Mouse (Mus musculus) hindbrain, embryonic 14.5 days (tissue): ENCODE measurements at regions not wholly inside any gene's neighbourhood (a gene's known extent, or its start where the extent isn't known, plus 50 kb on each side); places are given as distances from the start of the nearest gene placed in this dataset.
A peak's percentile ranks its signal among the peaks of the same experiment; 100 is the strongest.

Source experiments
- ATAC-seq: fragments of 200-750 bp; cut with Nextera tagmentation; 2 replicates; pipeline ENCODE4 v1.8.0; 2017; ENCODE audit warnings: moderate number of reproducible peaks, mild to moderate bottlenecking, moderate TSS enrichment, moderate library complexity; ENCODE audit not compliant: low FRiP score
- DNase-seq: peaks from one replicate; pipeline ENCODE4 v3.0.0-alpha.2; 2015; ENCODE audit warnings: low spot score
- H3K27ac ChIP-seq: fragments of 300-500 bp; sonication (generic); 2 replicates; pipeline ENCODE4 v1.5.1; 2014; ENCODE audit warnings: mild to moderate bottlenecking, moderate library complexity
- H3K27me3 ChIP-seq: fragments of 300-500 bp; sonication (generic); 2 replicates; pipeline ENCODE4 v1.6.1; 2014; ENCODE audit warnings: mild to moderate bottlenecking, low read length, mixed read lengths; ENCODE audit not compliant: control insufficient read depth, insufficient read depth
- H3K36me3 ChIP-seq: fragments of 300-500 bp; sonication (generic); replicated peaks from 2 replicates; pipeline ENCODE4 v1.6.1; 2014; ENCODE audit not compliant: control insufficient read depth, insufficient read depth
- H3K4me1 ChIP-seq: fragments of 300-500 bp; sonication (generic); replicated peaks from 2 replicates; pipeline ENCODE4 v1.6.1; 2014; ENCODE audit warnings: antibody characterized with exemption, low read length, mixed read lengths; ENCODE audit not compliant: control insufficient read depth, insufficient read depth
- H3K4me2 ChIP-seq: fragments of 300-500 bp; sonication (generic); replicated peaks from 2 replicates; pipeline ENCODE4 v1.6.1; 2014; ENCODE audit warnings: mild to moderate bottlenecking, moderate library complexity
- H3K4me3 ChIP-seq: fragments of 300-500 bp; sonication (generic); replicated peaks from 2 replicates; pipeline ENCODE4 v1.5.1; 2014; ENCODE audit warnings: mild to moderate bottlenecking, low read length
- H3K9ac ChIP-seq: fragments of 300-500 bp; sonication (generic); 2 replicates; pipeline ENCODE4 v1.6.1; 2014
- H3K9me3 ChIP-seq: fragments of 300-500 bp; sonication (generic); 2 replicates; pipeline ENCODE4 v1.6.1; 2016; ENCODE audit warnings: low read length; ENCODE audit not compliant: control insufficient read depth
- WGBS: fragments of 180-500 bp; shearing (Covaris S2); extraction: QIAGEN DNeasy Blood & Tissue Kit; methylation state at CpG from one replicate; pipeline ENCODE4 v1.1.7; 2014; 5-methylcytosine and 5-hydroxymethylcytosine counted together

DNA sequence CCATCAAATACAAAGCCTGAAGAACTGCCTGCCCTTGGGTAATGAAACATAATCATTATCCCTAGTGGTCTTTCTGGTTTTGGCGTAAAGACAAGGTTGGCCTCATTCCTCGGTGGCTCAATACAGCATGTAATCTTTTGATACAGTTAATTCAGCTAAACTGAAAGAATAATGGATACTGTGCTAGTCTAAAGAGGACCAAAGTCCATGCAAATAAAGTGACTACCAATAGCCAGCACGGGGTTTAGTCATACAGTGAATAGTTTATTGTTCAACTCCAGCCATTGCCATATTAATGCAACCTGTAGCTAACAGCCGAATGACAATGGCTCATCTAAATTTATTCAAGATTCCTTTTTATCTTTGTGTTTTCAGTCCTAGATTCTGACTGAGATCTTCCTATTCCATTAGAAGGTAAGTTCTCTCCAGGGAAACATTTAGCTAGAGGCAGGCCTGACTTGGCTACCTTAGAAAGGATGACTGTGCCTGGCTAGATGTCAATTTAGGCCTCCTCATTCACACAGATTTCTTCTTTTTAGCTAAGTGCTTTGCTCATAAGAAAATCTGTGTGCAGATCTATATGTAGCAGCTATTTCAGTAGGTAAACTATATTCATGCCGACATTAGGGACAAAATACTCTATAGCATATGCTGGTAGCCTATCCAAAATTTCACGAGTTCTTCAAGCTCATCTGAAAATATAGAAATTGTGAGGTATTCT, 74.4 kb downstream of the Arrdc3 start:
- no peak overlapping the region for H3K9ac ChIP-seq
- H3K36me3 ChIP-seq = no peaks in the 10 kb centered on the region
- no peak overlapping the region for H3K4me2 ChIP-seq
- no peaks in the 10 kb centered on the region for H3K9me3 ChIP-seq
- H3K4me3 ChIP-seq = no peak overlapping the region
- H3K27me3 ChIP-seq = no peaks in the 10 kb centered on the region
- DNase-seq (no peak), ATAC-seq (no peak)
- no peak overlapping the region for H3K27ac ChIP-seq
- H3K4me1 ChIP-seq = no peaks in the 10 kb centered on the region
- whole genome bisulfite sequencing = 58% methylated on average over 6 of the region's 6 CpGs

DNA sequence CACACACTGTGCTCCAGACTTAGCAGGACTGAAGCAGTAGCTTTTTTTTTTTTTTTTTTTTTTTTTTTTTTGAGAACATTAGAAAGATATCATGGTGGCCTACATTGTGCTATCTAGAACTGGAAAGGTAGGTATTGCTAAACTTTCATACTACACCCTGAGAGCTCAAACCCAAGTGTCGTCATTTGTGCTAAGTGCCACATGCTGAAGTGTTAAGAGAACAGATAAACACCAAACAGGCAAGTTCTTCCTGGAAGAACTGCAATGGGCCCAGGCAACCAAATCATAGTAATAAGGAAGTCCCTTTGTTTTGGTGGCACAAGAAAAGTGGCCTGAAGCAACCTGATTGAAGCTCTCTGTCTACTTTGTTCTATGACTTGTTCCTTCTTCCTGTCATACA, 76.6 kb downstream of the Arrdc3 start:
- DNase-seq (no peak), ATAC-seq (no peak)
- H3K36me3 ChIP-seq = no peaks in the 10 kb centered on the region
- no peaks in the 10 kb centered on the region for H3K4me1 ChIP-seq
- no peaks in the 10 kb centered on the region for H3K9me3 ChIP-seq
- no peak overlapping the region for H3K4me3 ChIP-seq
- H3K4me2 ChIP-seq = no peak overlapping the region
- H3K27ac ChIP-seq = no peak overlapping the region
- 86% methylated on average over 1 of the region's 1 CpGs for WGBS
- no peaks in the 10 kb centered on the region for H3K27me3 ChIP-seq
- no peak overlapping the region for H3K9ac ChIP-seq

GRCm38 (mm10) chr13:80961985-80962617, 78.9 kb downstream of the Arrdc3 start:
- Histone ChIP-seq H3K4me1 (no peaks in the 10 kb centered on the region), H3K27me3 (no peaks in the 10 kb centered on the region), H3K4me2 (peak overlapping the region; percentile 60), H3K36me3 (no peaks in the 10 kb centered on the region), H3K4me3 (peak overlapping the region; percentile 49), H3K27ac (no peak overlapping the region), H3K9me3 (no peaks in the 10 kb centered on the region), H3K9ac (peak overlapping the region; percentile 69; the same call in 1 of the 2 replicates)
- ATAC-seq (no peak), DNase-seq (no peak)
- 44% methylated on average over 7 of the region's 7 CpGs for WGBS

- H3K27me3 ChIP-seq = no peaks in the 10 kb centered on the region
- peak overlapping the region; percentile 39 for H3K27ac ChIP-seq
- no peaks in the 10 kb centered on the region for H3K9me3 ChIP-seq
- WGBS = 5% methylated on average over 51 of the region's 51 CpGs
- H3K4me1 ChIP-seq = no peaks in the 10 kb centered on the region
- peak overlapping the region; percentile 69 for H3K9ac ChIP-seq
- no peaks in the 10 kb centered on the region for H3K36me3 ChIP-seq
- peak overlapping the region; percentile 49 for H3K4me3 ChIP-seq
- DNase-seq (peak; percentile 81), ATAC-seq (peak; percentile 96)
- H3K4me2 ChIP-seq = peak overlapping the region; percentile 60
These were observed 79.8 kb downstream of the Arrdc3 start for GRCm38 (mm10) chr13:80962789-80963590.

- Histone ChIP-seq H3K9me3 (no peaks in the 10 kb centered on the region), H3K9ac (no peak overlapping the region; the same call in 1 of the 2 replicates), H3K27me3 (no peaks in the 10 kb centered on the region), H3K4me2 (peak overlapping the region; percentile 60), H3K36me3 (no peaks in the 10 kb centered on the region), H3K4me3 (peak overlapping the region; percentile 49; the same call in 1 of the 2 replicates), H3K4me1 (no peaks in the 10 kb centered on the region), H3K27ac (no peak overlapping the region)
- no peak for ATAC-seq
- no peak for DNase-seq
- 77% methylated on average over 11 of the region's 11 CpGs for WGBS
These were observed 80.4 kb downstream of the Arrdc3 start for GRCm38 (mm10) chr13:80963591-80963940.

DNA sequence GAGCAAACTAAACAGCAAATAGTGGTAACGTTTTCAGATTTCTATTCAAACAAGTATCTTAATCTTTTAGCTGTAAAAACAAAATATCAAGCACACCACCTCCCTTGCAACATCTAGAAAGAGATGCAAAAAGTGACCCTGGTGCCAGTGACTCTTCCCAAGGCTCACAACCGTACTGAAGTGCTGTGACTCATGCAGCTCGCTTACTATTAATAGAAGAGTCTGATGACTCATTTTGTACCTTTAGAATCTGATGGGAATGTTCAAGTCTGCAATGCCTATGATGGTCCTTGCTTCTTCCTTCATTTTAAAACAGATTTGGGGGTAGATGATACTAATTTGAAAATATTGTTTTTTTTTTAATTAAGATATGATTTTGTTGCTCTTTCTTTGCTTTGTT, 88.5 kb downstream of the Arrdc3 start:
- Histone ChIP-seq H3K27me3 (no peaks in the 10 kb centered on the region), H3K9ac (no peak overlapping the region), H3K4me3 (no peak overlapping the region), H3K4me2 (no peak overlapping the region), H3K4me1 (no peaks in the 10 kb centered on the region), H3K9me3 (no peaks in the 10 kb centered on the region), H3K36me3 (no peaks in the 10 kb centered on the region), H3K27ac (no peak overlapping the region)
- WGBS = 85% methylated on average over 3 of the region's 3 CpGs
- no peak for ATAC-seq
- no peak for DNase-seq

GRCm38 (mm10) chr13:80974424-80974823, 91.2 kb downstream of the Arrdc3 start:
- Histone ChIP-seq H3K9me3 (no peaks in the 10 kb centered on the region), H3K27ac (no peak overlapping the region), H3K4me3 (no peak overlapping the region), H3K4me2 (no peak overlapping the region), H3K36me3 (no peaks in the 10 kb centered on the region), H3K9ac (no peak overlapping the region), H3K27me3 (no peaks in the 10 kb centered on the region), H3K4me1 (no peaks in the 10 kb centered on the region)
- WGBS = 39% methylated on average over 1 of the region's 1 CpGs
- no peak for ATAC-seq
- DNase-seq = no peak

DNA sequence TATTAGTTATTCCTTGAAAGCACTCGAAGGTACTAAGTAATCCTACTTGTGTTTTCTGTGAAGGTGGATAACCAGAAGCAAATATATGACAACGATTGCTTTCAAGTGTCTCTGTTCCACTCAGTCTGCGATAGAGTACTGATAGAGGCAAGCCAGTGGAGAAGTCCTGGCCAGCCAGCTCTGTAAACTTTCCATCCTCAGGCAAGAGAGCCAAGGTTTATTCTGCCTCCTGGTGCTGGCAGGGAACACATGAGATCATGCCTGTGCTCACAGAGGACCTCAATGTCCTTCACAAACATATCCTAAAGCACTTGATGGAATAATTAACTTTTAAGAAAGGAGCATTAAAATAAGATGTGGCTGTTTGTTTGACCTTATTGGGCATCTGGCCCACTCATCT, 94.1 kb downstream of the Arrdc3 start:
- no peaks in the 10 kb centered on the region for H3K27me3 ChIP-seq
- ATAC-seq (no peak), DNase-seq (no peak)
- no peaks in the 10 kb centered on the region for H3K36me3 ChIP-seq
- H3K4me2 ChIP-seq = no peak overlapping the region
- WGBS = 89% methylated on average over 3 of the region's 3 CpGs
- H3K4me1 ChIP-seq = no peaks in the 10 kb centered on the region
- no peak overlapping the region for H3K4me3 ChIP-seq
- no peaks in the 10 kb centered on the region for H3K9me3 ChIP-seq
- no peak overlapping the region for H3K27ac ChIP-seq
- no peak overlapping the region for H3K9ac ChIP-seq

- ATAC-seq = no peak
- Histone ChIP-seq H3K27ac (no peak overlapping the region), H3K36me3 (no peaks in the 10 kb centered on the region), H3K4me1 (no peaks in the 10 kb centered on the region), H3K4me3 (no peak overlapping the region), H3K27me3 (no peaks in the 10 kb centered on the region), H3K9ac (no peak overlapping the region), H3K9me3 (no peaks in the 10 kb centered on the region), H3K4me2 (no peak overlapping the region)
- no peak for DNase-seq
- WGBS = 91% methylated on average over 2 of the region's 2 CpGs
These were observed 98.0 kb downstream of the Arrdc3 start for GRCm38 (mm10) chr13:80981201-80981600.
